9 mouse cellular contexts compared by ENCODE assay signal in genomic region chr12:36933118-36933610, GRCm38 (mm10).
A peak's percentile ranks its signal among the peaks of the same experiment; 100 is the strongest.
DNase-seq lines count a peak whose midpoint lies in the region; ATAC-seq and TF ChIP-seq lines count a peak whose summit lies in the region.
"Had no signal": no experiment of that assay in that cellular context is flagged by ENCODE, and none has a peak within 500 bp of the region (broad histone marks: within the 10 kb centered on the region; RNA-seq: fewer than 3 reads in every experiment).

No protein-coding gene starts in this region.

- H3K4me3 ChIP-seq in hindbrain, embryonic 11.5 days (ENCODE audit: low read depth, low read length) = no peak overlapping the region
- no peak overlapping the region for H3K4me3 ChIP-seq in hindbrain, embryonic 14.5 days (replicated peaks; ENCODE audit: low read length)
- no peak overlapping the region for H3K4me3 ChIP-seq in limb, embryonic 14.5 days (replicated peaks; ENCODE audit: low read length)
- H3K4me3 ChIP-seq: erythroblast, embryonic 14.5 days had no signal

- DNase-seq in hindbrain, embryonic 11.5 days (ENCODE audit: low spot score) = peak; percentile 17
- DNase-seq in hindbrain, embryonic 14.5 days (ENCODE audit: low spot score) = no peak
- DNase-seq in cerebellum, postnatal 36 days = peak; percentile 8 to 25
- peak; percentile 57 to 71 for DNase-seq in heart, adult 18-20 months
- DNase-seq in limb, embryonic 14.5 days (ENCODE audit: low spot score) = peak; percentile 23
- peak; percentile 44 for DNase-seq in thymus, postnatal 25 days
- no peak for DNase-seq in adrenal gland, adult 2 months
- no peak for DNase-seq in urinary bladder, postnatal 14 days (ENCODE audit: low spot score)

- WGBS in hindbrain, embryonic 11.5 days = 3% methylated on average over 6 of the region's 6 CpGs
- WGBS in hindbrain, embryonic 14.5 days = 5% methylated on average over 6 of the region's 6 CpGs
- WGBS in limb, embryonic 14.5 days = 5% methylated on average over 6 of the region's 6 CpGs

- ATAC-seq in hindbrain, embryonic 11.5 days (ENCODE audit: low FRiP score) = peak; percentile 65; the same call in 1 of the 2 replicates
- no peak for ATAC-seq in hindbrain, embryonic 14.5 days (ENCODE audit: low FRiP score)
- 0 out of 2 replicates have a peak, but pooled peaks have one; percentile 53 for ATAC-seq in limb, embryonic 14.5 days (ENCODE audit: low FRiP score, low read depth)

- no peak for TF ChIP-seq POLR2A in limb, embryonic 14.5 days (IDR thresholded peaks at IDR 0.05; ENCODE audit: borderline replicate concordance, extremely low read depth, insufficient read depth, insufficient read length)

- no peak overlapping the region for H3K9ac ChIP-seq in hindbrain, embryonic 11.5 days (ENCODE audit: low read depth, low read length)
- H3K9ac ChIP-seq in hindbrain, embryonic 14.5 days = no peak overlapping the region
- 0 out of 2 replicates have a peak overlapping the region, but pooled peaks have one; percentile 8 for H3K9ac ChIP-seq in limb, embryonic 14.5 days (ENCODE audit: low read depth, low read length, severe bottlenecking)

- no peaks in the 10 kb centered on the region for H3K9me3 ChIP-seq in hindbrain, embryonic 11.5 days (ENCODE audit: control insufficient read depth, low read length)
- H3K9me3 ChIP-seq in hindbrain, embryonic 14.5 days (ENCODE audit: control insufficient read depth, low read length) = no peaks in the 10 kb centered on the region
- no peaks in the 10 kb centered on the region for H3K9me3 ChIP-seq in limb, embryonic 14.5 days (ENCODE audit: control insufficient read depth, low read length)

- no peak overlapping the region for H3K27ac ChIP-seq in hindbrain, embryonic 11.5 days (ENCODE audit: low read depth, low read length)
- no peak overlapping the region for H3K27ac ChIP-seq in hindbrain, embryonic 14.5 days
- peak overlapping the region; percentile 58 for H3K27ac ChIP-seq in limb, embryonic 14.5 days (replicated peaks; ENCODE audit: low read depth, low read length)

- no peak overlapping the region for H3K4me2 ChIP-seq in hindbrain, embryonic 11.5 days (replicated peaks; ENCODE audit: low read depth, low read length)
- no peak overlapping the region for H3K4me2 ChIP-seq in hindbrain, embryonic 14.5 days (replicated peaks)
- H3K4me2 ChIP-seq in limb, embryonic 14.5 days (replicated peaks; ENCODE audit: low read depth, low read length, severe bottlenecking) = 0 out of 2 replicates have a peak overlapping the region, but pooled peaks have one; percentile 20

- no peaks in the 10 kb centered on the region for H3K27me3 ChIP-seq in hindbrain, embryonic 11.5 days (ENCODE audit: control insufficient read depth, insufficient read depth, low read length)
- H3K27me3 ChIP-seq in hindbrain, embryonic 14.5 days (ENCODE audit: control insufficient read depth, insufficient read depth, low read length) = no peaks in the 10 kb centered on the region
- H3K27me3 ChIP-seq in limb, embryonic 14.5 days (ENCODE audit: control insufficient read depth, insufficient read depth, low read length) = no peaks in the 10 kb centered on the region

- H3K4me1 ChIP-seq in hindbrain, embryonic 11.5 days (replicated peaks; ENCODE audit: control insufficient read depth, insufficient read depth, low read length) = no peaks in the 10 kb centered on the region
- H3K4me1 ChIP-seq in hindbrain, embryonic 14.5 days (replicated peaks; ENCODE audit: control insufficient read depth, insufficient read depth, low read length) = peaks cover 5% of the 10 kb centered on the region
- peaks cover 6% of the 10 kb centered on the region for H3K4me1 ChIP-seq in limb, embryonic 14.5 days (ENCODE audit: control insufficient read depth, insufficient read depth, low read length)

- H3K36me3 ChIP-seq in hindbrain, embryonic 11.5 days (ENCODE audit: control insufficient read depth, insufficient read depth, low read length) = no peaks in the 10 kb centered on the region
- H3K36me3 ChIP-seq in hindbrain, embryonic 14.5 days (replicated peaks; ENCODE audit: control insufficient read depth, insufficient read depth) = no peaks in the 10 kb centered on the region
- no peaks in the 10 kb centered on the region for H3K36me3 ChIP-seq in limb, embryonic 14.5 days (ENCODE audit: control insufficient read depth, insufficient read depth, low read length)

Comparison
In these comparisons a context has a peak if more than half of its experiments do, and no peak if none do; other contexts are left out.
1. DNase-seq: peak in hindbrain, embryonic 11.5 days (single experiment), cerebellum, postnatal 36 days (2 of 2), heart, adult 18-20 months (2 of 2), limb, embryonic 14.5 days (single experiment) and thymus, postnatal 25 days (single experiment); none in hindbrain, embryonic 14.5 days (single experiment), adrenal gland, adult 2 months (single experiment) and urinary bladder, postnatal 14 days (single experiment).